Mouse (Mus musculus) C2C12 (cell line): ENCODE data around the gene Fam151a.

ENCODE experiments used
- CTCF ChIP-seq: IDR thresholded peaks from one replicate; pipeline ENCODE4 v1.5.1; 2011; ENCODE audit not compliant: control insufficient read depth, insufficient read depth, insufficient read length
- FOSL1 ChIP-seq: IDR thresholded peaks from one replicate; pipeline ENCODE4 v1.8.0; 2011; ENCODE audit warnings: mild to moderate bottlenecking, low read length; ENCODE audit not compliant: poor library complexity, insufficient read depth, severe bottlenecking
- MAX ChIP-seq: IDR thresholded peaks from one replicate; pipeline ENCODE4 v1.6.1; 2011; ENCODE audit warnings: mild to moderate bottlenecking, control low read depth
- MYOD1 ChIP-seq: IDR thresholded peaks from one replicate; pipeline ENCODE4 v1.6.1; 2011; ENCODE audit warnings: low read depth; ENCODE audit not compliant: control insufficient read depth, insufficient read length
- MYOG ChIP-seq: IDR thresholded peaks from one replicate; pipeline ENCODE4 v1.6.1; 2011; ENCODE audit not compliant: control insufficient read depth, insufficient read length; ENCODE audit errors: extremely low read depth
- USF1 ChIP-seq: IDR thresholded peaks from one replicate; pipeline ENCODE4 v1.6.1; 2011; ENCODE audit warnings: low read depth, mild to moderate bottlenecking, control low read depth, moderate library complexity

GRCm38 (mm10) chr4:106787830-106788229 is 54.1 kb downstream of the Fam151a start:
- TF ChIP-seq MYOD1 (no peak), MAX (no peak), CTCF (no peak), USF1 (no peak), MYOG (no peak), FOSL1 (no peak)
